17 mouse cellular contexts compared by ENCODE assay signal in genomic region chr4:130022952-130023351, GRCm38 (mm10). TPM values are rescaled to one million over a fixed set of nuclear protein-coding genes. Genes with fewer than 3 reads are reported as not detected.
DNase-seq lines count a peak whose midpoint lies in the region; TF ChIP-seq lines count a peak whose summit lies in the region.
"Had no signal": no experiment of that assay in that cellular context is flagged by ENCODE, and none has a peak within 500 bp of the region (broad histone marks: within the 10 kb centered on the region; RNA-seq: fewer than 3 reads in every experiment).

No protein-coding gene starts in this region.

- peak overlapping the region; percentile 83 for H3K27ac ChIP-seq in left cerebral cortex, adult 2 months
- H3K27ac ChIP-seq: embryonic facial prominence, embryonic 10.5 days; forebrain, embryonic 13.5 days; heart, adult 2 months; heart, embryonic 15.5 days; hindbrain, embryonic 13.5 days; hindbrain, postnatal 0 days had no signal

- peak; percentile 70 for DNase-seq in adrenal gland, adult 2 months
- DNase-seq in adrenal gland, adult 18-20 months (ENCODE audit: low spot score in 2 of 2), result no peak
- no peak for DNase-seq in left cerebral cortex, adult 2 months (ENCODE audit: extremely low spot score in 1 of 2, low spot score in 2 of 2)
- DNase-seq in left cerebral cortex, postnatal 4 days, result no peak
- peak; percentile 42 to 48 for DNase-seq in adrenal gland, postnatal 36 days
- no peak for DNase-seq in spleen, postnatal 14 days (ENCODE audit: low spot score in 2 of 2)
- DNase-seq in urinary bladder, postnatal 10 days (ENCODE audit: low spot score), result no peak
- DNase-seq: cerebellum, adult 2 months; forebrain, postnatal 0 days; gastrocnemius, postnatal 14 days; heart, adult 2 months; heart, postnatal 14 days had no signal

- no peak for TF ChIP-seq CTCF in left cerebral cortex, adult 2 months (IDR thresholded peaks at IDR 0.05)

- intact Hi-C loops in left cerebral cortex, adult 2 months (cut with DNase I), result no loop called here
- intact Hi-C loops in left cerebral cortex, postnatal 4 days (cut with DNase I), result no loop called here

- H3K4me3 ChIP-seq in left cerebral cortex, adult 2 months, result no peak overlapping the region
- H3K4me3 ChIP-seq: embryonic facial prominence, embryonic 10.5 days; forebrain, embryonic 13.5 days; heart, adult 2 months; heart, embryonic 15.5 days; hindbrain, embryonic 13.5 days had no signal

RNA-seq across cellular contexts. Expression of gene Col16a1, which starts 24.7 kb away (rescaled TPM):
- 10 to 100 TPM in 1 of 2 experiments, 1 to 10 TPM in 1; 9.2 to 15.8 TPM for total RNA-seq in adrenal gland, adult 2 months (2021)
- polyA plus RNA-seq in adrenal gland, adult 2 months (2012; rRNA removed), result 15.7 and 23.4 TPM in 2 replicates
- total RNA-seq in adrenal gland, adult 18-20 months (2021), result 10 to 100 TPM; 13.2 to 14.7 TPM
- 10 to 100 TPM; 16.2 to 20.1 TPM for total RNA-seq in left cerebral cortex, adult 2 months (2021)
- total RNA-seq in left cerebral cortex, postnatal 4 days (2021), result 10 to 100 TPM; 19.5 to 24.1 TPM
- 10 to 100 TPM; 15.6 to 18.7 TPM for total RNA-seq in adrenal gland, postnatal 36 days (2021)

RNA-seq across cellular contexts. Expression of gene Adgrb2, which starts 38.3 kb away (rescaled TPM):
- 10 to 100 TPM; 18.7 to 24.9 TPM for total RNA-seq in adrenal gland, adult 2 months (2021)
- 87.5 and 105 TPM in 2 replicates for polyA plus RNA-seq in adrenal gland, adult 2 months (2012; rRNA removed)
- total RNA-seq in adrenal gland, adult 18-20 months (2021), result 10 to 100 TPM; 20.4 to 23.9 TPM
- 100 to 1,000 TPM; 422 to 424 TPM for total RNA-seq in left cerebral cortex, adult 2 months (2021)
- total RNA-seq in left cerebral cortex, postnatal 4 days (2021), result 100 to 1,000 TPM; 235 to 263 TPM
- 10 to 100 TPM; 21.0 to 24.4 TPM for total RNA-seq in adrenal gland, postnatal 36 days (2021)

Comparison
In these comparisons a context has a peak if more than half of its experiments do, and no peak if none do; other contexts are left out.
1. DNase-seq: peak in adrenal gland, adult 2 months (single experiment) and adrenal gland, postnatal 36 days (2 of 2); none in adrenal gland, adult 18-20 months (0 of 2), left cerebral cortex, adult 2 months (0 of 2), left cerebral cortex, postnatal 4 days (single experiment), spleen, postnatal 14 days (0 of 2) and urinary bladder, postnatal 10 days (single experiment).
2. RNA of gene Adgrb2, which starts 38.3 kb away (total RNA-seq): 422 to 424 TPM in left cerebral cortex, adult 2 months and 235 to 263 TPM in left cerebral cortex, postnatal 4 days; 18.7 to 24.9 TPM in adrenal gland, adult 2 months, 21.0 to 24.4 TPM in adrenal gland, postnatal 36 days and 20.4 to 23.9 TPM in adrenal gland, adult 18-20 months; every median in the first group is over 4 times any median in the second.